Mouse (Mus musculus) midbrain, embryonic 12.5 days (tissue): ENCODE measurements at regions not wholly inside any gene's neighbourhood (a gene's known extent, or its start where the extent isn't known, plus 50 kb on each side); places are given as distances from the start of the nearest gene placed in this dataset.

Experiments
- ATAC-seq: fragments of 200-750 bp; cut with Nextera tagmentation; 2 replicates; pipeline ENCODE4 v1.8.0; 2017; ENCODE audit warnings: low read depth, moderate TSS enrichment, moderate library complexity; ENCODE audit not compliant: low FRiP score
- H3K27ac ChIP-seq: fragments of 300-500 bp; sonication (generic); replicated peaks from 2 replicates; pipeline ENCODE4 v1.5.1; 2016; ENCODE audit warnings: mild to moderate bottlenecking
- H3K27me3 ChIP-seq: fragments of 300-500 bp; sonication (generic); 2 replicates; pipeline ENCODE4 v1.6.1; 2016; ENCODE audit warnings: mild to moderate bottlenecking
- H3K36me3 ChIP-seq: fragments of 300-500 bp; sonication (generic); 2 replicates; pipeline ENCODE4 v1.6.1; 2016
- H3K4me1 ChIP-seq: fragments of 300-500 bp; sonication (generic); 2 replicates; pipeline ENCODE4 v1.6.1; 2016
- H3K4me2 ChIP-seq: fragments of 300-500 bp; sonication (generic); replicated peaks from 2 replicates; pipeline ENCODE4 v1.6.1; 2016; ENCODE audit warnings: mild to moderate bottlenecking, moderate library complexity
- H3K4me3 ChIP-seq: fragments of 300-500 bp; sonication (generic); 2 replicates; pipeline ENCODE4 v1.5.1; 2016; ENCODE audit warnings: mild to moderate bottlenecking
- H3K9ac ChIP-seq: fragments of 300-500 bp; sonication (generic); replicated peaks from 2 replicates; pipeline ENCODE4 v1.6.1; 2016; ENCODE audit warnings: mild to moderate bottlenecking, moderate library complexity
- H3K9me3 ChIP-seq: fragments of 300-500 bp; sonication (generic); 2 replicates; pipeline ENCODE4 v1.6.1; 2016; ENCODE audit warnings: mild to moderate bottlenecking
- WGBS: fragments of 180-500 bp; shearing (Covaris S2); methylation state at CpG from one replicate; pipeline ENCODE4 v1.1.7; 2016; 5-methylcytosine and 5-hydroxymethylcytosine counted together

DNA sequence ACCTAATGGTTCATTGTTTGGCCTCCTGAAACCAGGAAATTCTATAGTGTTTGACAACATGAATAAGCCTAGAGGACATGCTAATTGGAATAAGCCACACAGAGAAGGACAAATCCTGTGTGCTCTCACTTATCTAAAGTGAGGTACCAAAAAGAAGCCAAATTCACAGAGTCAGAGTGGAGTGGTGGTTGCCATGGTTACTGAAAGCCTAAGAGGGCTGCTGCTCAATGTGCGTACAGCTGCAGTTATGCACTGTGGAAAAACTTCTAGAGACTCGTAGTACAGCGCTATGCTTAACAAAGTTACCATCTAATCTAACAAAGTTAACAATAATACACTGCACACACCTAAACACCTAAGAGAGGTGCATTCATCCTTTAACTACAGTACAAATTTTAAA, 171.4 kb upstream of the Ntm start:
- Histone ChIP-seq H3K27ac (no peak overlapping the region), H3K36me3 (no peaks in the 10 kb centered on the region), H3K9ac (no peak overlapping the region), H3K4me3 (no peak overlapping the region), H3K27me3 (0 out of 2 replicates have a peak, but pooled peaks cover 6% of the 10 kb centered on the region), H3K4me1 (peaks cover 17% of the 10 kb centered on the region), H3K9me3 (no peaks in the 10 kb centered on the region), H3K4me2 (no peak overlapping the region)
- no peak for ATAC-seq
- 55% methylated on average over 3 of the region's 3 CpGs for WGBS

DNA sequence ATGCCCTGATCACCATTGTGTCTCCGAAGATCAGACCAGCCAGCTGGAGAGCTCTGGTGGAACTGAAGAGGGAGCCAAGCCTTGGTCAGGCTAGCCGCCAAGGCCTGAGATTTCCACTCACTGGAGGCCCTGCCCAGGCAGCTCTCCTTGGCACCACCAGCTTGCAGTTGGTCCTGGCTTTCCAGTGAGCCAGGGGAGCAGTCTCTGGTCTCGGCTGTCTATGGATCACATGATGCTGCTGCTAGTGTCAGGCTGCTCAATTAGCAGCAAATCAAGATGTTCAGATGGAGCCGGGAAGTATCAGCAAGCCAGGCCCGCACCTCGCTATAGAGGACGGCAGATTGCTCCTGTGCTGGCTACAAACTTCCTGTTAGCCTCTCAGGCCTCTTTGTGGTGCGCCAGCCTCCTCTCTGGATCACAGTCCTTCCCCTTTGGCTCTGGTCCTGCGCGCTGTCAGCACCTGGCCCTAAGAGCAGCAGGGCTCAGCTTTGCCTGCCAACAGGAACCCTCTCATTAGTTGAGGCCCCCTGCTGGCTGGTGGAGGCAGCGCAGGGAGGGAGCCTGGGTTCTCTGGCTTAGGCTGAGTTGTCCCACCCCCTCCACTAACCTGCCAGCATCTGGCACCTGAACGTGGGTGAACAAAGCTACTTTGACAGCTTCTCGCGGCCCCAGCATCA, 174.8 kb upstream of the Ntm start:
- no peak overlapping the region for H3K9ac ChIP-seq
- 37% methylated on average over 14 of the region's 14 CpGs for WGBS
- no peak overlapping the region for H3K4me3 ChIP-seq
- no peaks in the 10 kb centered on the region for H3K9me3 ChIP-seq
- no peaks in the 10 kb centered on the region for H3K36me3 ChIP-seq
- 0 out of 2 replicates have a peak overlapping the region, but pooled peaks have one; percentile 10 for H3K4me2 ChIP-seq
- ATAC-seq = peak; percentile 60
- no peak overlapping the region for H3K27ac ChIP-seq
- H3K4me1 ChIP-seq = peaks cover 17% of the 10 kb centered on the region
- H3K27me3 ChIP-seq = 0 out of 2 replicates have a peak, but pooled peaks cover 6% of the 10 kb centered on the region

DNA sequence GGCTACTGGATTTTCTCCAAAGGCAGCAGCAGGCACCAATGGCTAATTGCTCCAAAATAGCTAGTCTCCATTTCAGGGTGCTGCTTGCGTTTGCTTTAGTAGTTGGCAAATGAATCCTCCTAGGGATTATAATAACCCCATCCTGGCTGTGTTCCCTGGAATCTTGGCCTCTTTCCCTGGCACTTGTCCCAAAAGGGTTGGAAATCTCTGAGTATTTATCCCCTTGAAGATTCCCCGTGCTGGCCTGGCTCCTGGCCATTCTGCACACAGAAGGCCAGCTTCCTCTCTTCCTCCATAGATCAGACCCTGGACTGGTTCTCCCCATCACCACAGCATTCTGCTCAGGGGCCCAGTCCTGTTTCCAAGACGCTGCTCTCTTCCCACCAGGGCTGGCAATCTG, 177.2 kb upstream of the Ntm start:
- Histone ChIP-seq H3K4me3 (no peak overlapping the region), H3K27ac (no peak overlapping the region), H3K27me3 (0 out of 2 replicates have a peak, but pooled peaks cover 2% of the 10 kb centered on the region), H3K4me2 (no peak overlapping the region), H3K9me3 (no peaks in the 10 kb centered on the region), H3K36me3 (no peaks in the 10 kb centered on the region), H3K9ac (no peak overlapping the region), H3K4me1 (peaks cover 6% of the 10 kb centered on the region; the same call in 1 of the 2 replicates)
- WGBS = 69% methylated on average over 3 of the region's 3 CpGs
- ATAC-seq = no peak

DNA sequence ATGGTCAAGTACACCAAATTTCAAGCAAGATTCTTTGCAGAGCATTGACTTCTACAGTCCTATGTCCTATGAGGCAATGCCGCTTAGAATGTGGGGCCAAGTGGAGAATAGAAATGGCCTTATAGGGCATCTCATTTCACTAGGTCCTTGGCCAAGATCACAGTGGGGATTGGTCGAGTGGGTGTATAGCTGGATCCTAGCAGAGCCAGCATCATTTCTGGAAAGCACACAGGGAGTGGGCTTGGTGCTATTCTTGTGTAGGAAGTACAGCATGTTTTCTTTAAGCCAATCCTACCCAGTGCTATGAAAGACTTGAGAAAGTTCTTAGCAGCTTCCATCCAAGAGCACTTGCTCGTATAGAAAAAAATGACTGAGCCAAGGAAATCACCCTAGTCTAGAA, 178.2 kb upstream of the Ntm start:
- no peak overlapping the region for H3K9ac ChIP-seq
- no peaks in the 10 kb centered on the region for H3K27me3 ChIP-seq
- H3K36me3 ChIP-seq = no peaks in the 10 kb centered on the region
- no peak overlapping the region for H3K4me3 ChIP-seq
- H3K9me3 ChIP-seq = no peaks in the 10 kb centered on the region
- H3K4me1 ChIP-seq = peaks cover 6% of the 10 kb centered on the region; the same call in 1 of the 2 replicates
- H3K4me2 ChIP-seq = no peak overlapping the region
- WGBS = 90% methylated on average over 3 of the region's 3 CpGs
- no peak for ATAC-seq
- H3K27ac ChIP-seq = no peak overlapping the region

DNA sequence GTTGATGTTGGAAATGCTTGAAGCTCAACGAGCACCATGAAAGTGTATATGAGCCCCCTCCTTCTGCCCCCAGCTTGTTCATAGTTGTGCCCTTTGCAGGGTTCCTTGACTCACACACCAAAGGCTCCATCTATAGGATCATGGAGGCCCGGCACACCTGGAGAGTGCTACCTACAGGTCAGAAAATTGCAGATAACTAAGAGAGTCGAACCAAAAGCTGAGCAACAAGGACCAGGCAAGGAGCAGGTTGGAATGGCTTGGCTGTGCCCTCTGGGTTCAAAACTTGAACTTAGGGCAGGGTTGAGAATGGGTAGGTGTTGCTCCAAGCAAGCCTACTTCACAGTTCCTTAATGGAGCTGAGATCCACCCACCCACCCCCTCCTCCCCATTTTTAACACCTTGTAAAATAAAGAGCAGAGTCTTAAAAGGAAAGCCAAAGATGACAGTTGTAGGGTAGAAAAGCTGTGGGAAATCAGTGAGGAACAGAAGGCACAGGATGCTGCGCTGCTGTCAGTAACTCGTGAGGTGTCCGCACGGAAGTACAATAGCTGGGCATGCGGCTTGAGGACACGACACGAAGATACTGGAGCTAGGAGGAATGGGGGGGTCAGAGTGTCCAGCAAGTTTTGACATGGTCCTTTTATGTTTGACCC, 180.0 kb upstream of the Ntm start:
- Histone ChIP-seq H3K36me3 (no peaks in the 10 kb centered on the region), H3K4me2 (no peak overlapping the region), H3K9ac (no peak overlapping the region), H3K4me1 (0 out of 2 replicates have a peak, but pooled peaks cover under 1% of the 10 kb centered on the region), H3K4me3 (no peak overlapping the region), H3K27me3 (no peaks in the 10 kb centered on the region), H3K9me3 (no peaks in the 10 kb centered on the region), H3K27ac (no peak overlapping the region)
- WGBS = 90% methylated on average over 10 of the region's 10 CpGs
- no peak for ATAC-seq

DNA sequence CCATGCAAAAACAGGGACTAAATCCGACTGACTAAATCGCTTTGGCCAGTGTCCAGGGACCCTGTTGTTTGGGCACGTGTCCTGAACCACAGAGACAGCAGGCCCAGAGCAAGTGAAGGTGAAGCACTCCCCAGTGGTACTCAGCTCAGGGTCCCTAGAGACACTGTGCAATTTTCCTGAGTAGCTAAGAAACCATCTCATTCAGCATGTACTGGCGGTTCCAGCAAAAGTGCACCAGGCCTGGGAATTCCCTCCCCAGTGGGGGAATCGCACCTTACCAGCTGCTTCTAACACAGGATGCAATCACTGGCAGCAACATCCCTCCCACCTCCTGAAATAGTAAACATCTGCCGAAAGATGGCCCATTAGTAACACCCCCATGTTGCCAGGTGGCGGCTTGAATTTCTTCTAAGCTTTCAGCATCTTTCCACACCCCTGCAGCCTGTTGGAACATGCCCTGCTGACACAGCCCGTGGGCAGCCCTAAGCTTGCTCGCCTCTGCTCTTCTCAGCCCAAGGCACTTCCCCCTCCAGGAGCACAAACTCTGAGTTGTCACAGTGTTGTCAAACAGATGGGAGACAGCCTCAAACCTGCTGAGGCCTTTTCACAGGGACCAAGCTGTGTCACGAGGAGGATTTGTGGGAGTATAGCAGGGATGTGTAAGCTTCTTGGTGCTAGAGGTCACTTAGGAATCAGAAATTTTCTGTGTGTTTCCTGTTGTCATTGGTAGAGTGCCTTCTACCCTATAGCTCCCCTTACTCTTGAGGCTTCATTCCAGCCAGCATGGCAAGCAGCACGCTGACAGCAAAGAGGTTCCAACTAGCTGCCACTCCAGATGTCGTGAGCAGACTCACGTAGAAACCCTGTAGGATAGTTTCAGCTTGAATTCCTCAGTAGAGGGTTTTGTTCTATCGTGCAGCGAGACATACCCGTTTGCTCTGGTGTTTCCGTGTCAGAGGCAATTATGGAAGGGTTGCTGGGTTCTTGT, 186.8 kb upstream of the Ntm start:
- no peaks in the 10 kb centered on the region for H3K9me3 ChIP-seq
- WGBS = 66% methylated on average over 17 of the region's 17 CpGs
- H3K27ac ChIP-seq = no peak overlapping the region
- H3K4me3 ChIP-seq = no peak overlapping the region
- no peak overlapping the region for H3K4me2 ChIP-seq
- H3K9ac ChIP-seq = no peak overlapping the region
- H3K4me1 ChIP-seq = 0 out of 2 replicates have a peak, but pooled peaks cover 8% of the 10 kb centered on the region
- no peak for ATAC-seq
- no peaks in the 10 kb centered on the region for H3K27me3 ChIP-seq
- no peaks in the 10 kb centered on the region for H3K36me3 ChIP-seq

DNA sequence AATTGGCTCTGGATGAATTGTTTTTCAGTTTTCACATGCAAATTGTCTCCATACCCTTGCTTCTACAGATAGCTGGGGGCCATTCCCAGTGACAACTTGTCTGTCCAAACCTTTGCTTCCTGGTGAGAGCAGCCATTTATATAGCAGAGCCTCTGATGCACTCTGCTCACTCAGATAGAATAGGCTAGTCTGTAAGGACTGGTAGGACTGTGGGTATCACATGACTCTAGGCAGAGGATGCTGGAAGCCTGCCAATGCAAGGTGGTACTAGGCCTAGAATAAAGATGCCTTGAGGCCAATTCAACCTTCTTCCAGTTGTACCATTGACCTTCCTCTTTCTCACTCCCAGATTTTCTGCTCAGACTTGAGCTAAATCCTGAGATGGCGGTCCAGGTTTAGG, 188.2 kb upstream of the Ntm start:
- Histone ChIP-seq H3K27me3 (no peaks in the 10 kb centered on the region), H3K4me2 (no peak overlapping the region), H3K9ac (no peak overlapping the region), H3K27ac (no peak overlapping the region), H3K4me3 (no peak overlapping the region), H3K36me3 (no peaks in the 10 kb centered on the region), H3K9me3 (no peaks in the 10 kb centered on the region), H3K4me1 (0 out of 2 replicates have a peak, but pooled peaks cover 11% of the 10 kb centered on the region)
- no peak for ATAC-seq
- 89% methylated on average over 1 of the region's 1 CpGs for WGBS

DNA sequence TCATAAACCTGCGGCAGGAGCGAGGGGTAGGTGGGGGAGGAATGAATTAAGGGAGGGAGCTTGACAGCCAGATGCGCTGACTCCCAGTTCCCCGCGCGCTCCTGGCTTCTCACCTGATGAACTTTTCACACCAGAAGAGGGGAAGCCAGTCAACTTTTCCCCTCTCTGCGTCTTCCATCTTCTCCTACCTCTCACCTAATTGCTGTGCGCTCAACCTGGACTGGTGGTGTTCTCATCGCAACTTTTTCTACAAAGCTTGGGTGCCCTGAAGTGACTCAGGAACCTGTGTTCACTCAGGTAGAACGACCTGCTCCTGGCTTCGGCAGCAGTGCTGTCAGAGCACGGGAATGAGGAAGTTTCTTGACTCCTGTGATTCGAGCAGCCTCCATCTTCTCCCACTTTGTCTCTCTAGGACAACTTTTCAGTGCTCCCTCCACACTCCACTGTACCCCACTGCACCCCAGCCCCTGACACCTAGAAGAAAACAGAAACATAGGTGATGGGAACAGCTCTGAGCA, 203.4 kb upstream of the Ntm start:
- WGBS = 93% methylated on average over 13 of the region's 13 CpGs
- no peak for ATAC-seq

DNA sequence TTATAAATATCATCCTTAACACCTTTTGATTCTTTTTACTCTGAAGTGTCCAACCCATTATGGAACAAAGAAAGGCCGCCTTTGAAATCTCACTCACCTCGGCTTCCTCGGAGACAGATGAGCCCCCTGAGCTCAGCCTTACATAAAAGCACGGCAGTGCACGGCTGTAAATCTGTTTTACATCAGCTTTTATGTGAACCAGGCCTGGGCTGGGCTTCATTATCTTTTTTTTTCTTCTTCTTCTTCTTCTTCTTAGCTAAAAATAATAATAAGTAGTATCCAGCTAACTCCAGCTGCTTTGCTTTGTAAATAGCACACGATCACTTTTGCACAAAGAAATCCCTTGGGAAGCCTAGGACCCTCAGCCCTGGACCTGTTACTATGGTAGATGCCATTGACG, 204.3 kb upstream of the Ntm start:
- Histone ChIP-seq H3K4me3 (no peak overlapping the region), H3K9me3 (no peaks in the 10 kb centered on the region), H3K9ac (no peak overlapping the region), H3K27ac (no peak overlapping the region), H3K4me2 (no peak overlapping the region), H3K36me3 (no peaks in the 10 kb centered on the region), H3K27me3 (no peaks in the 10 kb centered on the region), H3K4me1 (peaks cover 10% of the 10 kb centered on the region; the same call in 1 of the 2 replicates)
- ATAC-seq = no peak
- WGBS = 26% methylated on average over 7 of the region's 7 CpGs

More for the DNA sequence above, 203.4 kb upstream of the Ntm start:
- Histone ChIP-seq H3K27me3 (no peaks in the 10 kb centered on the region), H3K9me3 (no peaks in the 10 kb centered on the region), H3K27ac (no peak overlapping the region), H3K9ac (no peak overlapping the region), H3K4me3 (no peak overlapping the region), H3K4me1 (peaks cover 10% of the 10 kb centered on the region; the same call in 1 of the 2 replicates), H3K36me3 (no peaks in the 10 kb centered on the region), H3K4me2 (no peak overlapping the region)

DNA sequence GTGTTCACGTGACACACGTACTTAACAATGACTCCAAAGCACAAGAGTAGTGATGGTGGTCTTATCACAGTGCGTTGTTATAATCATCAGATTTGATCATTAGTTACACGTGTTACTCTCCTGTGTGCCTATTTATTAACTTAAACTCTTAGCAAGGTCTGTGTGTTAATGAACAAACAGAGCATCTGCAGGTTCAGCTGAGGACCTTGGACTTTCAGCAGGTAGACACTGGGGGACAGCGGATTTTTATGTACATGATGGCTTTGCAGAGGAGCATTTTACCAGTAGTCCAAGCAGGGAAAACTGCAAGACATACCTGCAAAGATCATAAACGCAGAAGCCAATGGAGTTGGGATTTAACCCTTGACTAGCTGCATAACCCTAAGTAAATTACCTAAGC, 211.7 kb upstream of the Ntm start:
- WGBS = 91% methylated on average over 6 of the region's 6 CpGs
- no peaks in the 10 kb centered on the region for H3K27me3 ChIP-seq
- H3K4me2 ChIP-seq = no peak overlapping the region
- no peak overlapping the region for H3K4me3 ChIP-seq
- no peak for ATAC-seq
- no peak overlapping the region for H3K27ac ChIP-seq
- H3K9ac ChIP-seq = no peak overlapping the region
- no peaks in the 10 kb centered on the region for H3K36me3 ChIP-seq
- no peaks in the 10 kb centered on the region for H3K9me3 ChIP-seq
- H3K4me1 ChIP-seq = no peaks in the 10 kb centered on the region

DNA sequence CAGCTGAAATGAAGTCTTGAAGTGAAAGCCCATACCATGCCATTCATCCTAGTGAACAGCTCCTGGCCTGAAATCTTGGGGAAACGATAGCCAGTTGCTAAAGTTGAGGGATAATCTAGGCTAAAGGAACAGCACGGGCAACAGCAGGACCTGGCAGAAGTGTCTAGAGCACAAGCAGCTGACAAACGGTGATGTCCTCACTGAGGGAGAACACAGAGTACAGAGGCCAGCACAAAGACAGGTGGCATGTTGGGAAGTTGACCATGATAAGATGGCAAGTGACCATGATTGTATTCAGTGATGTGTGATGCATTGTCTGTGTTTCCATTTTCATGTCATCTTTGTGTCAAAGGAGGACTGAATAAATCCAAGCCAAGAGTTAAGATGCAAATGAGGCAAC, 212.4 kb upstream of the Ntm start:
- H3K36me3 ChIP-seq = no peaks in the 10 kb centered on the region
- 82% methylated on average over 3 of the region's 3 CpGs for WGBS
- no peaks in the 10 kb centered on the region for H3K27me3 ChIP-seq
- H3K9ac ChIP-seq = no peak overlapping the region
- no peak for ATAC-seq
- no peaks in the 10 kb centered on the region for H3K4me1 ChIP-seq
- H3K27ac ChIP-seq = no peak overlapping the region
- H3K4me3 ChIP-seq = no peak overlapping the region
- no peaks in the 10 kb centered on the region for H3K9me3 ChIP-seq
- no peak overlapping the region for H3K4me2 ChIP-seq
